Mouse (Mus musculus): ENCODE results near the gene Rtn1. TPM values are rescaled to one million over a fixed set of nuclear protein-coding genes. Genes with fewer than 3 reads are reported as not detected.

Gene Rtn1
- total and polyA plus RNA-seq, 2 experiments from 2014 or later: 6.5 to 11.7 TPM

GRCm38 (mm10) chr12:72433241-72433865 is 24.5 kb upstream of the Rtn1 start:
- no peak for DNase-seq (ENCODE audit: low spot score)
- 50% methylated on average over 9 of the region's 9 CpGs for WGBS
- H3K4me3 ChIP-seq (ENCODE audit: low read depth, low read length): no peak overlapping the region
- no peak overlapping the region for H3K27ac ChIP-seq (ENCODE audit: low read depth)
- no peak overlapping the region for H3K9ac ChIP-seq (replicated peaks; ENCODE audit: low read depth, low read length)
- H3K27me3 ChIP-seq (ENCODE audit: control insufficient read depth, insufficient read depth, low read length): no peaks in the 10 kb centered on the region
- no peak overlapping the region for H3K4me2 ChIP-seq (ENCODE audit: low read depth, low read length)
- H3K36me3 ChIP-seq (replicated peaks; ENCODE audit: control insufficient read depth, insufficient read depth, low read length): no peaks in the 10 kb centered on the region
- no peaks in the 10 kb centered on the region for H3K9me3 ChIP-seq (replicated peaks; ENCODE audit: control insufficient read depth, low read length)
- TF ChIP-seq EP300 (IDR thresholded peaks at IDR 0.05; ENCODE audit: low read depth) (no peak), CTCF (IDR thresholded peaks at IDR 0.05; ENCODE audit: low read depth) (no peak)
- H3K4me1 ChIP-seq (ENCODE audit: control insufficient read depth, insufficient read depth): no peaks in the 10 kb centered on the region
- ATAC-seq (ENCODE audit: insufficient read depth, low read depth): no peak

- WGBS: 78% methylated on average over 4 of the region's 4 CpGs
- Histone ChIP-seq H3K4me2 (ENCODE audit: low read depth, low read length) (no peak overlapping the region), H3K27me3 (ENCODE audit: control insufficient read depth, insufficient read depth, low read length) (no peaks in the 10 kb centered on the region), H3K27ac (ENCODE audit: low read depth) (no peak overlapping the region), H3K4me1 (ENCODE audit: control insufficient read depth, insufficient read depth) (no peaks in the 10 kb centered on the region), H3K9me3 (replicated peaks; ENCODE audit: control insufficient read depth, low read length) (no peaks in the 10 kb centered on the region), H3K9ac (replicated peaks; ENCODE audit: low read depth, low read length) (no peak overlapping the region), H3K4me3 (ENCODE audit: low read depth, low read length) (no peak overlapping the region), H3K36me3 (replicated peaks; ENCODE audit: control insufficient read depth, insufficient read depth, low read length) (no peaks in the 10 kb centered on the region)
- DNase-seq (ENCODE audit: low spot score): no peak
- TF ChIP-seq EP300 (IDR thresholded peaks at IDR 0.05; ENCODE audit: low read depth): no peak
- TF ChIP-seq CTCF (IDR thresholded peaks at IDR 0.05; ENCODE audit: low read depth): peak; percentile 29
- no peak for ATAC-seq (ENCODE audit: insufficient read depth, low read depth)
Observed at GRCm38 (mm10) chr12:72432209-72432608, 23.4 kb upstream of the Rtn1 start.

GRCm38 (mm10) chr12:72427722-72428126 is 18.9 kb upstream of the Rtn1 start:
- WGBS: 19% methylated on average over 11 of the region's 11 CpGs
- Histone ChIP-seq H3K27ac (ENCODE audit: low read depth) (no peak overlapping the region), H3K4me2 (ENCODE audit: low read depth, low read length) (no peak overlapping the region), H3K9ac (replicated peaks; ENCODE audit: low read depth, low read length) (no peak overlapping the region), H3K9me3 (replicated peaks; ENCODE audit: control insufficient read depth, low read length) (no peaks in the 10 kb centered on the region), H3K4me1 (ENCODE audit: control insufficient read depth, insufficient read depth) (no peaks in the 10 kb centered on the region), H3K36me3 (replicated peaks; ENCODE audit: control insufficient read depth, insufficient read depth, low read length) (no peaks in the 10 kb centered on the region), H3K27me3 (ENCODE audit: control insufficient read depth, insufficient read depth, low read length) (no peaks in the 10 kb centered on the region), H3K4me3 (ENCODE audit: low read depth, low read length) (no peak overlapping the region)
- DNase-seq (ENCODE audit: low spot score) (peak; percentile 48), ATAC-seq (ENCODE audit: insufficient read depth, low read depth) (no peak)
- no peak for TF ChIP-seq EP300 (IDR thresholded peaks at IDR 0.05; ENCODE audit: low read depth)
- TF ChIP-seq CTCF (IDR thresholded peaks at IDR 0.05; ENCODE audit: low read depth): peak; percentile 87

GRCm38 (mm10) chr12:72422681-72423080 is 13.8 kb upstream of the Rtn1 start:
- DNase-seq (ENCODE audit: low spot score): no peak
- no peak for ATAC-seq (ENCODE audit: insufficient read depth, low read depth)

GRCm38 (mm10) chr12:72417762-72418161 is 8.9 kb upstream of the Rtn1 start:
- Histone ChIP-seq H3K36me3 (replicated peaks; ENCODE audit: control insufficient read depth, insufficient read depth, low read length) (no peaks in the 10 kb centered on the region), H3K4me2 (ENCODE audit: low read depth, low read length) (no peak overlapping the region), H3K4me3 (ENCODE audit: low read depth, low read length) (no peak overlapping the region), H3K27ac (ENCODE audit: low read depth) (no peak overlapping the region), H3K4me1 (ENCODE audit: control insufficient read depth, insufficient read depth) (no peaks in the 10 kb centered on the region), H3K9me3 (replicated peaks; ENCODE audit: control insufficient read depth, low read length) (no peaks in the 10 kb centered on the region), H3K9ac (replicated peaks; ENCODE audit: low read depth, low read length) (no peak overlapping the region), H3K27me3 (ENCODE audit: control insufficient read depth, insufficient read depth, low read length) (no peaks in the 10 kb centered on the region)
- DNase-seq (ENCODE audit: low spot score) (no peak), ATAC-seq (ENCODE audit: insufficient read depth, low read depth) (no peak)
- WGBS: 26% methylated on average over 3 of the region's 3 CpGs
- TF ChIP-seq EP300 (IDR thresholded peaks at IDR 0.05; ENCODE audit: low read depth) (no peak), CTCF (IDR thresholded peaks at IDR 0.05; ENCODE audit: low read depth) (peak; percentile 33)

More at GRCm38 (mm10) chr12:72422681-72423080, 13.8 kb upstream of the Rtn1 start:
- H3K36me3 ChIP-seq (replicated peaks; ENCODE audit: control insufficient read depth, insufficient read depth, low read length): no peaks in the 10 kb centered on the region
- TF ChIP-seq EP300 (IDR thresholded peaks at IDR 0.05; ENCODE audit: low read depth) (no peak), CTCF (IDR thresholded peaks at IDR 0.05; ENCODE audit: low read depth) (no peak)
- H3K9me3 ChIP-seq (replicated peaks; ENCODE audit: control insufficient read depth, low read length): no peaks in the 10 kb centered on the region
- no peak overlapping the region for H3K27ac ChIP-seq (ENCODE audit: low read depth)
- 47% methylated on average over 4 of the region's 4 CpGs for WGBS
- H3K4me2 ChIP-seq (ENCODE audit: low read depth, low read length): no peak overlapping the region
- H3K9ac ChIP-seq (replicated peaks; ENCODE audit: low read depth, low read length): no peak overlapping the region
- H3K4me3 ChIP-seq (ENCODE audit: low read depth, low read length): no peak overlapping the region
- no peaks in the 10 kb centered on the region for H3K4me1 ChIP-seq (ENCODE audit: control insufficient read depth, insufficient read depth)
- no peaks in the 10 kb centered on the region for H3K27me3 ChIP-seq (ENCODE audit: control insufficient read depth, insufficient read depth, low read length)
